ENCODE assay signal across 7 mouse cellular contexts in the genomic region with DNA sequence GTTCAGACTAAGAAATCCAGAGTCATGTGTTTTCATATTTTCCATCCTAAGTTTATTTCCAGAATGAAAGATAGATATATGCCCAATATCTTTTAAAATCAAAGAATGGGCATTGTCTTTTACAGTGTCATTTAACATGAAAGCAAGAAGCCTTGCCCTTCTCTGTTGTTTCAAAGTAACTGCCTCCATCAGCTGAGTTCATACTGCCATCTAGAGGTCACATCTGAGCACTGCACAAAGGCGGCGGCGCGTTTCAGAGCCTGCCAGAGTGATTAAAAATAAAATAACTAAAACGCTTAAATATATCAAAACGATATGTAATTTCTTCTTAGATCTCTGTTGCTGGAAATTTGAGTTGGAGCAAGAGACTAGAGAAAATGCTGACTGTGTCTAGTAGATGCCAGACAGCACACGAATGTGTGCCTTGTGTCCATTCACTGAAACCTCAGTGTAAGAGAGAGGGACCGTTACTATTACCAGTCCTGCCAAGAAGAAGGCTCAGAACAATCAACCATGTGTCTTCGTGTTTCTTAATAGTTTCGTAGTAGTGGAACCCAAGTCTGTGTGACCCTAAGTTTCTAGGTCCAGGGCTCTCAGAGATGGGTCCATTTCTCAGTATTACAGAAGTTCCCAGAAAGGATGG.
DNase-seq lines count a peak whose midpoint lies in the region; ATAC-seq and TF ChIP-seq lines count a peak whose summit lies in the region.

No protein-coding gene starts in this region.

- H3K27ac ChIP-seq in lung, embryonic 16.5 days (ENCODE audit: low read length) = no peak overlapping the region

- H3K36me3 ChIP-seq in lung, embryonic 16.5 days (ENCODE audit: control insufficient read depth, insufficient read depth, low read length) = no peaks in the 10 kb centered on the region

- in situ Hi-C loops in Patski (cut with MboI; ENCODE audit: low pct_unique_long_range_greater_than_20kb) = loop anchor here (5.0 kb wide), 1 partner anchor 516 kb away; no protein-coding TSS in a partner anchor

- WGBS in lung, embryonic 16.5 days = 21% methylated on average over 10 of the region's 10 CpGs

- peaks cover 14% of the 10 kb centered on the region for H3K27me3 ChIP-seq in Patski
- no peaks in the 10 kb centered on the region for H3K27me3 ChIP-seq in lung, embryonic 16.5 days (ENCODE audit: control insufficient read depth, insufficient read depth, low read depth, low read length)

- H3K4me3 ChIP-seq in lung, embryonic 16.5 days (ENCODE audit: low read length) = no peak overlapping the region

- no peak overlapping the region for H3K4me2 ChIP-seq in lung, embryonic 16.5 days (ENCODE audit: low read depth, low read length)

- CTCF ChIA-PET in Patski (lab: Charles Lee) = no interaction called here

- no peak for ATAC-seq in Patski
- ATAC-seq in lung, embryonic 16.5 days (ENCODE audit: low read depth) = 0 out of 2 replicates have a peak, but pooled peaks have one; percentile 34

- no peaks in the 10 kb centered on the region for H3K9me3 ChIP-seq in lung, embryonic 16.5 days (ENCODE audit: control insufficient read depth, low read length)

- no peaks in the 10 kb centered on the region for H3K4me1 ChIP-seq in lung, embryonic 16.5 days (replicated peaks; ENCODE audit: control insufficient read depth, insufficient read depth, low read length)

- peak; percentile 96 for TF ChIP-seq CTCF in Patski (IDR thresholded peaks at IDR 0.05)

- POLR2A ChIA-PET in Patski (lab: Charles Lee) = interaction anchor here (0.6 kb wide), 1 partner anchor 398 kb away, joined by 3 read pairs; a partner anchor contains a TSS

- H3K9ac ChIP-seq in lung, embryonic 16.5 days (ENCODE audit: low read length) = no peak overlapping the region

- DNase-seq in CD8-positive naive resting alpha-beta T cell, adult 2 months (ENCODE audit: low read depth in 2 of 2, low spot score in 2 of 2) = peak; percentile 5 to 11
- DNase-seq in Patski (ENCODE audit: low read depth, low spot score) = no peak
- DNase-seq in cerebellum, postnatal 25 days = peak; percentile 78 to 82
- DNase-seq in gastrocnemius, adult 8-10 months (ENCODE audit: low spot score in 2 of 2) = peak; percentile 35 to 46
- DNase-seq in kidney, postnatal 10 days = peak; percentile 77
- DNase-seq in retina, embryonic 14.5 days (ENCODE audit: low spot score) = peak; percentile 82
